Mouse (Mus musculus) gastrocnemius, adult 8-10 months (tissue): ENCODE data around the gene Btbd18. TPM values are rescaled to one million over a fixed set of nuclear protein-coding genes. Genes with fewer than 3 reads are reported as not detected.

Experiments
- DNase-seq, 2 experiments: peaks; one replicate each; pipeline ENCODE4 v3.0.0; 2022; ENCODE audit warnings: low spot score in 2 of 2
- total RNA-seq, 4 experiments: library from RNA; stranded (reverse); gene quantifications; 2 replicates each; pipeline ENCODE4 v1.2.4; 2022

Gene Btbd18
- total RNA-seq, 4 experiments from 2014 or later: not detected

DNA sequence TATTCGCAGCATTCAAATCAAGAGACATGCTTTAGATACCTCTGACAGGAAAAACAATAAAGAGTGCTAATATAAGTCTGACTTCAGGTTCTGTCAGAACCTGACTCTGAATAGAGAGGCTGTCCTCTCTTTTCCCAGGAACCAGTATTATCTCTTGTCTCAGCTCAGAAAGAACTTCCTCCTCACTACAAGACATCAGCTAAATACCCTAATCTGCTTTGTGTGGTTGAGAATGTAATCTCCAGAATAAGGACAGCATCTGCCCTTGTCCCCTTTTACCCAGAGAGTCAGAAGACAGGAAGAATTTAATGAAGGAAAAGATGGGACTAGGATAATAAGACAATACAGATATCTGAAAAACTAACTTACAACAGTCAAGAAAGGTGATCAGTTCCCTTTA lies 44.6 kb downstream of the Btbd18 start:
- DNase-seq: no peak

DNA sequence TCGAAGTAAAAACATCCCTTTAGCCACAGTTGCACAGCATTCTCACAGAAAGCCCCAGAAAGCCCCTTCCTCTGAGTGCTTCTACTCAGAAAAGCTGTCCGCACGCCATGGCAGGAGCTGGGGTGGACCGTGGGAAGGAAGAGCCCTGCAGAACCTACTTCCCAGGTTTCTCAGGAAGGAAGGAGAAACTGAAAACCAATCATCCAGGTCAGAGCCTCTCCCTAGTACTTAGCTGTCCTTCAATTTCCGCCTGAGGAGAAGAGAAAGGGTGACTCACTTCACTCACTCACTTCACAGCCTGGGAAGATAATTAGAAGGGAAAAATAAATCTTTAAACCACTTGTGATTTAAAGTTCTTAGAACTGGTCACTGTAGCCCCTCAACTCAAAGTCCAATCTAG lies 45.5 kb downstream of the Btbd18 start:
- DNase-seq: no peak

DNA sequence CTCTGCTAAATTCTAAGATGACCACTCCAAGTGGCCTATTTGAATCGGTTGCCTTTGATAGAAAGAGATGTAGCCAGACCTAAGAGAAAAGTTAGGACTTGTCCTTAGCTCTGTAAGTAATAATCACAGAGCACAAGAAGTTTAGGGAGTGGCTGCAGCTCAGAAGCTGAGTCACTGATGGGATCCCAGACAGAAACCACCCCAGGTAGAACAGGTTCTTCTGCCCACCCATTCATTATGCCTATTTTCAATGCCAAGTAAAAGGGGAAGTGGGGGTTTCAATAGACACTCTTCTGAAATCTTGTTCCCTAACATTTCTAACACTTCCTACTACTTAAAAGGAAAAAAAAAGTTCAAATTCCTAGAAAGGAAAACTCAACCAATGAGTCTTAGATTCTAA lies 46.4 kb downstream of the Btbd18 start:
- DNase-seq: no peak

GRCm38 (mm10) chr2:84707523-84707922 lies 48.6 kb downstream of the Btbd18 start:
- no peak for DNase-seq

- DNase-seq: no peak
Observed at GRCm38 (mm10) chr2:84711898-84712297, 53.0 kb downstream of the Btbd18 start.

- no peak for DNase-seq
Observed at GRCm38 (mm10) chr2:84714422-84714810, 55.5 kb downstream of the Btbd18 start.

GRCm38 (mm10) chr2:84714811-84715561 lies 56.1 kb downstream of the Btbd18 start, which contains the start of gene Zdhhc5:
Gene Zdhhc5 (minus strand): TSS chr2:84715180.
- peak; percentile 99 for DNase-seq

GRCm38 (mm10) chr2:84715562-84716361 lies 56.9 kb downstream of the Btbd18 start:
- DNase-seq: peak; percentile 39 to 83

DNA sequence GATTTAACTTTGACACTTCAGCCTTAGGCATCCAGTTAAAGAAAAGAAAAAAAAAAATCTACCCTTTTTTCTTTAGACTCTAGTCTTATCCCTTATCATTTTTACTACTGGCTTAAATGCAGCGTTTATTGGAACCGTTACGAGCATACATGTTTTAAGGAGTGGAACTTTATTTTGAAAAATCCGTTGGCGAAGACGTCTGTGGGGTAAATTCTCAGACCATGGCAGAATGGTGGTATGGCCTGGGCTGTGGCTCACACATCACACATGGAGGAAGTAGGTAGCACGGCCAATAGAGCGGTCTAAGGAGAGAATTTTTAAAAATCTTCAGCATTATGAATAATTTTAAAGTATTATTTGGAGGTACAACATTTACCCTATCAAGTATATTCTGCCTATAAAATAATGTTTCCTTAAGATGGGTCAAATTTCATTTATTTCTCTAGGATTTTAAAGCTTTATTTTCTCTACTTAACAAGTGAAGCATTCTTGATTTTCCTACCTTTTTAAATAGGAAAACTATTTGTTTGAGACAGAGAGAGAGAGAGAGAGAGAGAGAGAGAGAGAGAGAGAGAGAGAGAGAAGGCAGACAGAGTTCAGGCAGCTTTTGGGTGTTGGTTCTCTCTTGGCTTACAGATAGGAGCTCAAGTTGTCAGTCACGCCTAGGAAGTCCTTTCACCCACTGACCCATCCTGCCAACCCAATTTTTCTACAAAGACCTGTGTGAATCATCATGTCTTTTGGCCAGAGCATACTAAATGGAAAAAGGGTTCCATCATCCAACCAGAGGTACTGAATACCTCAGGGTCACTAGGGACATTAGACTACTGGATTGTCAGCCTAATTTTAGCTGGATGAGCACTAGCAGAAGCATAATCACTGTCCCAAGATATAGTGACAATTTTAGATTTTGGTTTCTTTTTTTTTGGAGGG lies 57.8 kb downstream of the Btbd18 start:
- no peak for DNase-seq

- DNase-seq: no peak
Observed at GRCm38 (mm10) chr2:84717357-84717756, 58.5 kb downstream of the Btbd18 start.

Other genes with a start within 250 kb of the Btbd18 start
- gene Calcrl, start 233.7 kb upstream of the Btbd18 start, total RNA-seq: 10 to 100 TPM in 2 of 4 experiments, 1 to 10 TPM in 2; 9.7 to 11.1 (median 10.4) TPM
- 1 to 10 TPM; 1.7 to 3.3 (median 2.2) TPM for gene Tfpi, start 182.3 kb upstream of the Btbd18 start, total RNA-seq
- 10 to 100 TPM; 20.7 to 26.6 (median 21.9) TPM for gene Ctnnd1, start 8.3 kb upstream of the Btbd18 start, total RNA-seq
- 10 to 100 TPM; 13.4 to 19.9 (median 16.4) TPM for gene Selenoh, start 11.7 kb downstream of the Btbd18 start, total RNA-seq
- gene Gm28635, start 19.0 kb downstream of the Btbd18 start, total RNA-seq: 1 to 10 TPM in 1 of 4 experiments, not detected in 3; 1.4 TPM
- 1 to 10 TPM; 6.0 to 8.0 (median 6.9) TPM for gene Med19, start 19.3 kb downstream of the Btbd18 start, total RNA-seq
- gene Tmx2, start 20.1 kb downstream of the Btbd18 start, total RNA-seq: 10 to 100 TPM; 41.0 to 55.7 (median 49.0) TPM
- gene Zdhhc5, start 56.1 kb downstream of the Btbd18 start, total RNA-seq: 100 to 1,000 TPM in 1 of 4 experiments, 10 to 100 TPM in 3; 78.4 to 100 (median 81.7) TPM
- gene Clp1, start 68.3 kb downstream of the Btbd18 start, total RNA-seq: 1 to 10 TPM; 3.7 to 4.3 (median 4.1) TPM
- gene Ypel4, start 75.0 kb downstream of the Btbd18 start, total RNA-seq: under 1 TPM in 3 of 4 experiments, not detected in 1; 0.34 to 0.54 (median 0.54) TPM
- gene Gm19426, start 84.6 kb downstream of the Btbd18 start, total RNA-seq: under 1 TPM in 1 of 4 experiments, not detected in 3; 0.60 TPM
- 10 to 100 TPM; 22.0 to 55.1 (median 36.1) TPM for gene Serping1, start 116.4 kb downstream of the Btbd18 start, total RNA-seq
- gene Ube2l6, start 139.7 kb downstream of the Btbd18 start, total RNA-seq: 1 to 10 TPM; 1.5 to 3.5 (median 2.3) TPM
- gene Smtnl1, start 163.6 kb downstream of the Btbd18 start, total RNA-seq: 10 to 100 TPM; 46.3 to 63.9 (median 59.0) TPM
- 10 to 100 TPM; 37.9 to 51.4 (median 45.5) TPM for gene Timm10, start 167.9 kb downstream of the Btbd18 start, total RNA-seq
- 10 to 100 TPM in 3 of 4 experiments, 1 to 10 TPM in 1; 8.0 to 28.2 (median 14.4) TPM for gene Slc43a1, start 179.8 kb downstream of the Btbd18 start, total RNA-seq
- gene Rtn4rl2, start 227.6 kb downstream of the Btbd18 start, total RNA-seq: under 1 TPM in 3 of 4 experiments, not detected in 1; 0.19 to 0.62 (median 0.43) TPM